Comparison of ENCODE assay signal across 10 mouse cellular contexts in the genomic region with DNA sequence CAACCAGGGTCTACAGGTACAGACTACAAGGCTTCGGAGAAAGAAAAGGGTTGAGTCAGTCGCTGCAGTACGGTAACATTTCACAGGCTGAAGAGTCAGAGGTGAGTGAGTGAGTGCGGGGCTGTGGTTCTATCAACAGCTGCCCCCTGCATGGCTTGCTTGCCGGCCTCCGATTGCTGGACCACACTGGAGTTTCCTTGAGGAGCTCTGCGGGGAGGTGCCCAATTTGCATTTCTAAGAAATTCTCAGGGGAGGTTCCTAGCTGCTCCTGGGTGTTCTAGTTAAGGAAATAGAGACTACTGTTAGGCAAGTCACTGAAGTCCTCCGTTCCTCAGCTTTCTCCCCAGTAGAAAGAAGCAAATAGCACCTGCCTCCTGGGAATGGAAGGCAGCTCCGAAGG. TPM values are rescaled to one million over a fixed set of nuclear protein-coding genes. Genes with fewer than 3 reads are reported as not detected.
A peak's percentile ranks its signal among the peaks of the same experiment; 100 is the strongest.
DNase-seq lines count a peak whose midpoint lies in the region; ATAC-seq and TF ChIP-seq lines count a peak whose summit lies in the region.
"Had no signal": no experiment of that assay in that cellular context is flagged by ENCODE, and none has a peak within 500 bp of the region (broad histone marks: within the 10 kb centered on the region; RNA-seq: fewer than 3 reads in every experiment).

No protein-coding gene starts in this region.

- 15% methylated on average over 9 of the region's 9 CpGs for WGBS in forebrain, postnatal 0 days
- WGBS in liver, embryonic 16.5 days (ENCODE audit: insufficient replicate concordance) = 62% methylated on average over 9 of the region's 9 CpGs

- intact Hi-C loops in gastrocnemius, adult 2 months (cut with DNase I) = loop anchor here (5.0 kb wide), 1 partner anchor 43 kb away; no protein-coding TSS in a partner anchor
- intact Hi-C loops in gastrocnemius, postnatal 14 days (cut with DNase I; ENCODE audit: low total_unique reads) = no loop called here

- H3K27ac ChIP-seq in gastrocnemius, adult 2 months = peak overlapping the region; percentile 99
- no peak overlapping the region for H3K27ac ChIP-seq in forebrain, postnatal 0 days (ENCODE audit: low read depth, low read length)
- H3K27ac ChIP-seq in liver, embryonic 16.5 days (ENCODE audit: low read length) = peak overlapping the region; percentile 98

- ATAC-seq in forebrain, postnatal 0 days = no peak
- no peak for ATAC-seq in liver, embryonic 16.5 days (ENCODE audit: low read depth)
- ATAC-seq in CD4-positive, CD25-positive, alpha-beta regulatory T cell, adult 4 months = no peak

- no peaks in the 10 kb centered on the region for H3K9me3 ChIP-seq in forebrain, postnatal 0 days (ENCODE audit: low read length)
- no peaks in the 10 kb centered on the region for H3K9me3 ChIP-seq in liver, embryonic 16.5 days (replicated peaks; ENCODE audit: control insufficient read depth, low read length)

- no peak for DNase-seq in gastrocnemius, adult 2 months
- no peak for DNase-seq in gastrocnemius, postnatal 14 days
- DNase-seq in ES-CJ7 (ENCODE audit: low read depth, low spot score) = peak; percentile 72
- no peak for DNase-seq in forebrain, postnatal 0 days
- DNase-seq in frontal cortex, postnatal 10 days (ENCODE audit: low spot score in 2 of 2) = no peak
- DNase-seq in MN1 (ENCODE audit: low spot score) = no peak

- peak overlapping the region; percentile 97 for H3K9ac ChIP-seq in forebrain, postnatal 0 days
- peak overlapping the region; percentile 98 for H3K9ac ChIP-seq in liver, embryonic 16.5 days (ENCODE audit: low read depth, low read length)

- no peaks in the 10 kb centered on the region for H3K27me3 ChIP-seq in forebrain, postnatal 0 days (ENCODE audit: insufficient read depth, low read length)
- no peaks in the 10 kb centered on the region for H3K27me3 ChIP-seq in liver, embryonic 16.5 days (ENCODE audit: control insufficient read depth, insufficient read depth, low read depth, low read length)

- peak overlapping the region; percentile 79 for H3K4me2 ChIP-seq in forebrain, postnatal 0 days (ENCODE audit: low read depth)
- peak overlapping the region; percentile 83 for H3K4me2 ChIP-seq in liver, embryonic 16.5 days (ENCODE audit: low read depth, low read length)

- peaks cover 9% of the 10 kb centered on the region for H3K36me3 ChIP-seq in forebrain, postnatal 0 days (ENCODE audit: insufficient read depth)
- H3K36me3 ChIP-seq in liver, embryonic 16.5 days (ENCODE audit: control insufficient read depth, insufficient read depth) = peaks cover 20% of the 10 kb centered on the region

- peak overlapping the region; percentile 96 for H3K4me3 ChIP-seq in gastrocnemius, adult 2 months
- H3K4me3 ChIP-seq in forebrain, postnatal 0 days (ENCODE audit: low read depth, low read length) = peak overlapping the region; percentile 83
- H3K4me3 ChIP-seq in liver, embryonic 16.5 days (ENCODE audit: low read depth, low read length) = peak overlapping the region; percentile 97

- TF ChIP-seq CTCF in gastrocnemius, adult 2 months (IDR thresholded peaks at IDR 0.05) = no peak
- no peak for TF ChIP-seq CTCF in forebrain, postnatal 0 days (IDR thresholded peaks at IDR 0.05; ENCODE audit: low read depth)

- no peaks in the 10 kb centered on the region; the same call in 1 of the 2 replicates for H3K4me1 ChIP-seq in forebrain, postnatal 0 days (ENCODE audit: insufficient read depth)
- H3K4me1 ChIP-seq in liver, embryonic 16.5 days (ENCODE audit: control insufficient read depth, low read depth, low read length) = peaks cover 44% of the 10 kb centered on the region

RNA-seq across cellular contexts. Expression of a gene that starts 2.1 kb away (rescaled TPM):
- 10 to 100 TPM; 53.1 to 88.8 TPM for total RNA-seq in gastrocnemius, adult 2 months (2021)
- 10 to 100 TPM; 50.3 to 61.8 TPM for total RNA-seq in gastrocnemius, postnatal 14 days (2021)
- total RNA-seq in forebrain, postnatal 0 days (2014; rRNA removed) = 53.8 and 56.4 TPM in 2 replicates
- 31.6 and 35.4 TPM in 2 replicates for polyA plus RNA-seq in forebrain, postnatal 0 days (2015; fragmentation: Nextera tagmentation; extraction: Ambion mirVana)
- 46.5 and 52.1 TPM in 2 replicates for polyA plus RNA-seq in liver, embryonic 16.5 days (2015; fragmentation: Nextera tagmentation; extraction: Ambion mirVana)
- 1 to 10 TPM; 5.6 to 6.0 TPM for polyA plus RNA-seq in CD4-positive, CD25-positive, alpha-beta regulatory T cell, adult 4 months (2017; shearing (Covaris generic))

RNA-seq across cellular contexts. Expression of a gene that starts 32.5 kb away (rescaled TPM):
- under 1 TPM; 0.31 to 0.42 TPM for total RNA-seq in gastrocnemius, adult 2 months (2021)
- total RNA-seq in gastrocnemius, postnatal 14 days (2021) = under 1 TPM; 0.49 to 0.60 TPM
- not detected in 2 replicates for total RNA-seq in forebrain, postnatal 0 days (2014; rRNA removed)
- 0.16 TPM in 1 of 2 replicates, not detected in the other for polyA plus RNA-seq in forebrain, postnatal 0 days (2015; fragmentation: Nextera tagmentation; extraction: Ambion mirVana)
- not detected in 2 replicates for polyA plus RNA-seq in liver, embryonic 16.5 days (2015; fragmentation: Nextera tagmentation; extraction: Ambion mirVana)
- polyA plus RNA-seq in CD4-positive, CD25-positive, alpha-beta regulatory T cell, adult 4 months (2017; shearing (Covaris generic)) = not detected
- total RNA-seq: left cerebral cortex, postnatal 36 days had no signal
- polyA plus RNA-seq: C2C12 had no signal
